Mouse (Mus musculus) midbrain, embryonic 11.5 days (tissue): Measurements from ENCODE around the gene Mks1. TPM values are rescaled to one million over a fixed set of nuclear protein-coding genes. Genes with fewer than 3 reads are reported as not detected.

ENCODE experiments used
- ATAC-seq: fragments of 200-750 bp; cut with Nextera tagmentation; 2 replicates; pipeline ENCODE4 v1.8.0; 2017; ENCODE audit warnings: moderate TSS enrichment, moderate library complexity; ENCODE audit not compliant: low FRiP score
- DNase-seq: peaks from one replicate; pipeline ENCODE4 v3.0.0; 2015; ENCODE audit warnings: low spot score; ENCODE audit errors: missing footprints
- H3K27ac ChIP-seq: fragments of 300-500 bp; sonication (generic); 2 replicates; pipeline ENCODE4 v1.5.1; 2014; ENCODE audit warnings: low read depth, low read length
- H3K27me3 ChIP-seq: fragments of 300-500 bp; sonication (generic); 2 replicates; pipeline ENCODE4 v1.6.1; 2014; ENCODE audit warnings: mild to moderate bottlenecking, low read length, moderate library complexity, mixed read lengths; ENCODE audit not compliant: control insufficient read depth, insufficient read depth
- H3K36me3 ChIP-seq: fragments of 300-500 bp; sonication (generic); 2 replicates; pipeline ENCODE4 v1.6.1; 2014; ENCODE audit warnings: mild to moderate bottlenecking, low read length, moderate library complexity, mixed read lengths; ENCODE audit not compliant: control insufficient read depth, insufficient read depth
- H3K4me1 ChIP-seq: fragments of 300-500 bp; sonication (generic); 2 replicates; pipeline ENCODE4 v1.6.1; 2014; ENCODE audit warnings: low read length; ENCODE audit not compliant: control insufficient read depth, insufficient read depth
- H3K4me2 ChIP-seq: fragments of 300-500 bp; sonication (generic); 2 replicates; pipeline ENCODE4 v1.6.1; 2014; ENCODE audit warnings: mild to moderate bottlenecking, moderate library complexity
- H3K4me3 ChIP-seq: fragments of 300-500 bp; sonication (generic); 2 replicates; pipeline ENCODE4 v1.5.1; 2014; ENCODE audit warnings: low read depth, low read length
- H3K9ac ChIP-seq: fragments of 300-500 bp; sonication (generic); 2 replicates; pipeline ENCODE4 v1.6.1; 2014; ENCODE audit warnings: low read length
- H3K9me3 ChIP-seq: fragments of 300-500 bp; sonication (generic); 2 replicates; pipeline ENCODE4 v1.6.1; 2016; ENCODE audit warnings: low read length; ENCODE audit not compliant: control insufficient read depth
- WGBS: fragments of 180-500 bp; shearing (Covaris S2); extraction: QIAGEN DNeasy Blood & Tissue Kit; methylation state at CpG from one replicate; pipeline ENCODE4 v1.1.7; 2014; 5-methylcytosine and 5-hydroxymethylcytosine counted together
- polyA plus RNA-seq: library from polyadenylated mRNA; unstranded; fragments of >200 nt; fragmentation: Nextera tagmentation; extraction: Ambion mirVana; gene quantifications from 2 replicates; pipeline ENCODE4 v1.2.1, GENCODE M21; 2014

The Mks1 gene
- polyA plus RNA-seq, 1 experiment from 2014 or later: 12.1 TPM

DNA sequence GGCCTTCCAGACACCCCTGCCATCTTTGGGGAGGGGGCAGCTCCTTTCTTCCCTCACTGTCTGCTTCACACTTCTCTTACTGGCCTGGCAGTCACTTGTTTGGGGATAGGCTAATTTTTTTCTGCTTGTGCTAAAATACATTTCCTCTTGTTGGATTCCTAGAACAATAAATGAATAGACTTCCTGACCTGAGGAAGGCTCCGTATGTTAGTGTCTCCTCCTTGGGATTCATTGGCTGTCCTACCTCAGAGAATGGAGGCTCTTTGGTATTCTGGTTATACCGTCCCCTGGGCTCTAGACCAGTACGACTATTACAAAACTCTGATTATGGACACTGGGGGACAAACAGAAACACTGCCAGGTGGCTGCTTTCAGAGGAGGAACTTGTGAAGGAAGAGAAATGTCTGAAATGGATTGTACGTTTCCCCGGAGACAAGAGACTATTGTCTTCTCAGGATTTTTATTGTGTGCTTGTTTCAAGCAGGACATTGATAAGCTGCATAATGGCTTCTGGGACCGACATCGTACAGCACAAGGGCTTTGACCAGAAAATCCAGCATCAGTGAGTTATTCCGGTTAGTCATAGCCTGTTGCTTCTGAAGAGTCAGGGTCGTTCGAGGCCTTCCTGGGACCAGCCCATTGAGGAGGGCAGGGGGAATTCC is 24.6 kb upstream of the Mks1 start, which contains the start of gene Lpo:
Lpo (minus strand) TSS at position 51 of the 662 bp plus-strand sequence.
- peak; percentile 42; the same call in 1 of the 2 replicates for ATAC-seq
- Histone ChIP-seq H3K4me2 (no peak within 1 kb of the TSS), H3K27me3 (no peaks in the 10 kb centered on the region), H3K36me3 (no peaks in the 10 kb centered on the region), H3K9ac (no peak within 1 kb of the TSS), H3K4me3 (no peak within 1 kb of the TSS), H3K4me1 (peaks cover 11% of the 10 kb centered on the region; the same call in 1 of the 2 replicates), H3K27ac (no peak within 1 kb of the TSS), H3K9me3 (no peaks in the 10 kb centered on the region)
- DNase-seq: peak; percentile 87
- 38% methylated on average over 10 of the region's 10 CpGs for WGBS

DNA sequence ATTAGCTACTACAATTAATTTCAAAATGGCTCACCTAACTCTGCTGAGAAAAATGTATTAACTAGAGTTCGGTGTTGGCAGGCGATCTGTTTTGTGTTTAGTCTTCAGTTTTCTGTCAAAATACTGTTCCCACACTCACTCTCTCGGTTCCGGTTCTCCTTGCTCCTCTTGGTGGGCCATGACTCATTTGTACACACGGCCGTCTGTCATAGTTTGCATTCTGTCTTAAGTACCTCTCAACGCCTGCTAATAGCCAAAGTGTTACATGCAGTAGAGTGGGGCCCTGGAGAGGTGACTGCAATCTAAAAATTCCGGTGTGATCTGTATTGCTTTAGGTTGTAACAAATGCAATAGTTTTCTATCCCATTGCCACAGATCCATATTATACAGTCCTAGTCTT is 12.3 kb upstream of the Mks1 start:
- no peak overlapping the region for H3K9ac ChIP-seq
- H3K27me3 ChIP-seq: no peaks in the 10 kb centered on the region
- DNase-seq (no peak), ATAC-seq (no peak)
- H3K9me3 ChIP-seq: no peaks in the 10 kb centered on the region
- no peaks in the 10 kb centered on the region for H3K4me1 ChIP-seq
- H3K4me3 ChIP-seq: no peak overlapping the region
- no peak overlapping the region for H3K27ac ChIP-seq
- 90% methylated on average over 8 of the region's 8 CpGs for WGBS
- H3K4me2 ChIP-seq: no peak overlapping the region
- H3K36me3 ChIP-seq: no peaks in the 10 kb centered on the region

DNA sequence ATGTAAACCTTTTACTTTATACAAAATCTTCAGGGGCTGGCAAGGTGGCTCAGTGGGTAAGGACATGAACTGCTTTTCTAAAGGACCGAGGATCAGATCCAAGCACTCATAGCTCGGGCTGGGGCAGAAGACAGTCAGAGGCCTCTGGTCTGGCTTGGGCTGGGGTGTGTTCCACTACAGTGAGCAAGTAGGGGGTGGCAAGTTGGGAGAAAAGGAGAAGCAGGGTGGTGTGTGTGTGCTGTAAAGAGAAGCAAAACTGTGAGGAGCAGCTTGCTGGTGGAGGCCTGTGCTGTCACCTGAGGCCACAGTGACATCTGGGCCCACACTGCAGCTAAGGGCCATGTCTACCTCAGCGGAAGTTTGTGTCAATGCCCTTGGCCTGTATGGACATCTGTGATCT is 11.6 kb upstream of the Mks1 start:
- WGBS: 76% methylated on average over 3 of the region's 3 CpGs
- no peak overlapping the region for H3K9ac ChIP-seq
- DNase-seq (no peak), ATAC-seq (no peak)
- no peaks in the 10 kb centered on the region for H3K4me1 ChIP-seq
- H3K4me3 ChIP-seq: no peak overlapping the region
- no peaks in the 10 kb centered on the region for H3K27me3 ChIP-seq
- no peak overlapping the region for H3K27ac ChIP-seq
- H3K9me3 ChIP-seq: no peaks in the 10 kb centered on the region
- H3K36me3 ChIP-seq: no peaks in the 10 kb centered on the region
- no peak overlapping the region for H3K4me2 ChIP-seq

DNA sequence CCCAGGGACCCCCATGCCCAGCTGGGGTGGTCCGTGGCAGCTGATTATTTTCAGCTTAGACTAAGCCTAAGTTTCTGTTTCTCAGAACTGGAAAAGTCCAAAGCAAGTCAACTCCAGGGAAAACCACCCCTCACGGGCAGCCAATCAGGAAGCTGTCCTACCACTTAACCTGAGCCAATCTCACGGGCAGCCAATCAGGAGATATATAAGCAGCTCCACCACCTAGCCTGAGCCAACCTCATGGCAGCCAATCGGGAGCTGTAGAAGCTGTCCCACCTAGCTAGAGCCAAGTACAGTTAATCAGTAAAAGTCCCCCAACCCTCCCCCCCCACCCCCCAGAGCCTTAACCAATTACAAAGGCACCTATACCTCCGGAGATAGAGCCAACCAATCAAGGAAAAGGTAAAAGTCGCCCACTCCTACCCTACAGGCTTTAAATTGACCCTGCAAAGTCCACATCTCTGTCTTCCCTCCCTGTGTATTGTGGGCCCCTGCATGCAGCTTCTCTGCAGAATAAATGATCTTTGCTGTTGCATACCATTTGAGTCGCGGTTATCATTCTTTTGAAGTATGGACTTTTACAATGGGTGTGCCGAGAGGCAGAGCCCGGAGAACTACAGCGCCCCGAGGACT is 5.9 kb upstream of the Mks1 start:
- WGBS: 86% methylated on average over 12 of the region's 12 CpGs
- Histone ChIP-seq H3K36me3 (no peaks in the 10 kb centered on the region), H3K4me3 (no peak overlapping the region), H3K27ac (no peak overlapping the region), H3K9ac (no peak overlapping the region), H3K4me2 (no peak overlapping the region), H3K9me3 (no peaks in the 10 kb centered on the region), H3K4me1 (no peaks in the 10 kb centered on the region), H3K27me3 (no peaks in the 10 kb centered on the region)
- no peak for ATAC-seq
- no peak for DNase-seq

DNA sequence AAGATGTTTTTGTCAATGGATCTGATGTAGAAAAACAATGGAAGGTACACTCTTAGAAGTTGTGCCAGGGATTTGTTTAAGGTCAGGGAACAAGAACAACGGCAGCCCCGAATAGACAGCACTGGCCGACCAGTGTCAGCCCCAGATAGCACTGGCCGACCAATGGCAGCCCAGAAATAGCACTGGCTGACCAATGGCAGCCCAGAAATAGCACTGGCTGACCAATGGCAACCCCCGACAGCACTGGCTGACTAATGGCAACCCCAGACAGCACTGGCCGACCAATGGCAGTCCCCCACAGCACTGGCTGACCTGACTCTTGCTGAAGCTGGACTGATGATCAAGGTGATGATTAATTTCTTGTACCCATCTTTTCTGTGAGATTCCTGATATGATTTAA is 5.1 kb upstream of the Mks1 start:
- no peak for ATAC-seq
- Histone ChIP-seq H3K9me3 (no peaks in the 10 kb centered on the region), H3K27me3 (no peaks in the 10 kb centered on the region)

DNA sequence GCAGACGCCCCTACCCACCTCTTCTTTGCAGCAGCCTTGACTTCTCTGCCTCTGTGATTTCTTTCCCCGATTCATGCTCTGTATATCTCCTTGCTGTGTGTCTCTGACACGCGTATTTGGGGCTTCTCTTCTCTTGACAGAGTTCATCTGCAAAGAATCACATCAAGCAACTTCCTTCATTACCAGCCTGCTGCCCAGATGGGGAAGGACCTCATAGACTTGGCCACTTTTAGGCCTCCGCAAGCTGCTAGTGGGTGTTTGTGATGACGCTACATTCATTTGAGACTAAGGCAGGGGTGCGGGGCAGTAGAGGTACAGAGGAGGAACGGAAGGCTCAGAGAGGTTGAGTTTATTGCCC is 561 bp downstream of the Mks1 start:
- H3K4me3 ChIP-seq: peak overlapping the region; percentile 61
- 45% methylated on average over 8 of the region's 8 CpGs for WGBS
- H3K4me1 ChIP-seq: no peaks in the 10 kb centered on the region; the same call in none of the 2 replicates
- peak; percentile 46; the same call in 1 of the 2 replicates for ATAC-seq
- no peaks in the 10 kb centered on the region for H3K9me3 ChIP-seq
- H3K9ac ChIP-seq: peak overlapping the region; percentile 52
- peak overlapping the region; percentile 50 for H3K4me2 ChIP-seq
- 0 out of 2 replicates have a peak, but pooled peaks cover 5% of the 10 kb centered on the region for H3K36me3 ChIP-seq
- no peaks in the 10 kb centered on the region for H3K27me3 ChIP-seq
- no peak for DNase-seq
- H3K27ac ChIP-seq: no peak overlapping the region

More for the DNA sequence above, 5.1 kb upstream of the Mks1 start:
- 68% methylated on average over 6 of the region's 6 CpGs for WGBS
- H3K9ac ChIP-seq: no peak overlapping the region
- H3K27ac ChIP-seq: no peak overlapping the region
- H3K4me2 ChIP-seq: no peak overlapping the region
- no peak overlapping the region for H3K4me3 ChIP-seq
- H3K4me1 ChIP-seq: no peaks in the 10 kb centered on the region; the same call in 1 of the 2 replicates
- DNase-seq: no peak
- H3K36me3 ChIP-seq: no peaks in the 10 kb centered on the region

DNA sequence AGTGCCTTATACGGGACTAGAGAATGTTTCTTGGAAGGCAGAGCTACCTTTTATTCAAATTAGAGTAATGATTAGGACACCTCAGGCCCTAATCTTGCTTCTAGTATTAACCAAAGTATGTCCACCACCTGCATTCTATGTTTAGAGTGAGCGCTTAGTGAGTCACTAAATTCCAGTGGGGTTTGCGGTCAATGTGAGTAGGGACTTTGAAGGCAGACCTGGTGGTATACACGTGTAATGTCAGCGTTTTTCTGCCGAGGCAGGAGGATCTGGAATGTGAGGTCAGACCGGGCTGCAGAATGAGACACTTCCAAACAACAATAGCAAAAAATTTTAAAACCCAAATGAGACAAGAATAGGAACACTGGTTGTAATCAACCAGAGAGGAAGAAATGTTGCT is 1.5 kb downstream of the Mks1 start:
- H3K4me3 ChIP-seq: no peak overlapping the region

DNA sequence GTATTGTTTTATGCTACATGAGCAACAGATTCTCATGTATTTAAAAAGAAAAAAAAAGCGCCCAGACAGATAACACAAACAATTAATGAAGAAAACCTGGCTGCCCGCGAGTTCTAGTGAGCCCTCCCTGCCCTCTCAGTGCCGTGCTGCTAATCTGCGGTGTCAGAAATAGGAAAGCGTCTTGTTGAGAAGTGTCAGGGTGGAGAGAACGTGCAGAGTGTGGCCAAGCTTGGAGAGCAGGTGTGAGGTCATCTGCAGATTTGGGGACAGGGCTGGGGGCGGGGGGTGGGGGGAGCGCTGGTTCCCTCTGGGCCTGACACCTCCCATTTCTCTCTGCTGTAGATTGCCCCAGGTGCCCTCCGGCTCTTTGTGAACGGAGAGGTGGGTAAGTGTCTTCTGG is 6.3 kb downstream of the Mks1 start:
- H3K4me2 ChIP-seq: no peak overlapping the region
- H3K4me1 ChIP-seq: no peaks in the 10 kb centered on the region
- no peak overlapping the region for H3K27ac ChIP-seq
- H3K36me3 ChIP-seq: 0 out of 2 replicates have a peak, but pooled peaks cover 5% of the 10 kb centered on the region
- no peaks in the 10 kb centered on the region for H3K9me3 ChIP-seq
- 91% methylated on average over 11 of the region's 11 CpGs for WGBS
- no peak overlapping the region for H3K4me3 ChIP-seq
- no peak for ATAC-seq
- DNase-seq: no peak
- H3K27me3 ChIP-seq: no peaks in the 10 kb centered on the region
- H3K9ac ChIP-seq: no peak overlapping the region

More for the DNA sequence above, 1.5 kb downstream of the Mks1 start:
- H3K4me1 ChIP-seq: no peaks in the 10 kb centered on the region; the same call in none of the 2 replicates
- H3K27me3 ChIP-seq: no peaks in the 10 kb centered on the region
- no peak overlapping the region for H3K4me2 ChIP-seq
- H3K9me3 ChIP-seq: no peaks in the 10 kb centered on the region
- DNase-seq (no peak), ATAC-seq (no peak)
- no peak overlapping the region for H3K9ac ChIP-seq
- H3K27ac ChIP-seq: no peak overlapping the region
- WGBS: 93% methylated on average over 7 of the region's 7 CpGs
- 0 out of 2 replicates have a peak, but pooled peaks cover 5% of the 10 kb centered on the region for H3K36me3 ChIP-seq

DNA sequence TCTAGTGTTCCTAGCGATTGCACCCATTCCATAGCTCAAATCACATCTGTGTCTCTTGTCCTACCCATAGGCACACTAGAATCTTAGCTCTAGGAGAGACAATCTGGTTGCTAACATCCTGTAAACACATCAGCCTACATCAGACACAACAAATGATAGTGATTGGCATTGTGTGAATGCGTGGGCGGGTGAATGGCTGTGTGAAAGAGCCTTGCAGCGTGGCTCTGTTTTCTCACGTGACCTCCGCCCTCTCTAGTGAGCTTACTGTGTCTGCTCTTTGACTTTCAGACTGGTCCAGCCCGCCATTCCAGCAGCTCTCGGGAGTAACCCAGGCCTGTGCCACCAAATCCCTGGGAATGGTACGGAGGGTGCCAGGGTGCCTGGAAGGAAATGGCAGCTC is 7.4 kb downstream of the Mks1 start:
- Histone ChIP-seq H3K9ac (no peak overlapping the region), H3K4me1 (no peaks in the 10 kb centered on the region), H3K36me3 (0 out of 2 replicates have a peak, but pooled peaks cover 5% of the 10 kb centered on the region), H3K4me2 (no peak overlapping the region), H3K27me3 (no peaks in the 10 kb centered on the region), H3K27ac (no peak overlapping the region), H3K9me3 (no peaks in the 10 kb centered on the region), H3K4me3 (no peak overlapping the region)
- DNase-seq: no peak
- 72% methylated on average over 9 of the region's 9 CpGs for WGBS
- ATAC-seq: no peak
